Mouse (Mus musculus) hindbrain, embryonic 10.5 days (tissue): ENCODE data around the gene Ctso. TPM values are rescaled to one million over a fixed set of nuclear protein-coding genes. Genes with fewer than 3 reads are reported as not detected.

Source experiments
- DNase-seq: peaks from one replicate; pipeline ENCODE4 v3.0.0-alpha.2; 2017; ENCODE audit warnings: low spot score
- H3K27ac ChIP-seq: fragments of 300-500 bp; sonication (generic); 2 replicates; pipeline ENCODE4 v1.5.1; 2016; ENCODE audit warnings: mild to moderate bottlenecking, moderate library complexity
- H3K27me3 ChIP-seq: fragments of 300-500 bp; sonication (generic); 2 replicates; pipeline ENCODE4 v1.6.1; 2016; ENCODE audit warnings: mild to moderate bottlenecking; ENCODE audit not compliant: poor library complexity, insufficient read depth, severe bottlenecking
- H3K36me3 ChIP-seq: fragments of 300-500 bp; sonication (generic); 2 replicates; pipeline ENCODE4 v1.6.1; 2016; ENCODE audit warnings: mild to moderate bottlenecking, moderate library complexity
- H3K4me1 ChIP-seq: fragments of 300-500 bp; sonication (generic); replicated peaks from 2 replicates; pipeline ENCODE4 v1.6.1; 2016; ENCODE audit warnings: mild to moderate bottlenecking
- H3K4me3 ChIP-seq: fragments of 300-500 bp; sonication (generic); 2 replicates; pipeline ENCODE4 v1.5.1; 2016; ENCODE audit warnings: mild to moderate bottlenecking, moderate library complexity
- H3K9me3 ChIP-seq: fragments of 300-500 bp; sonication (generic); 2 replicates; pipeline ENCODE4 v1.6.1; 2016; ENCODE audit warnings: mild to moderate bottlenecking, moderate library complexity
- WGBS: fragments of 180-500 bp; shearing (Covaris S2); methylation state at CpG from one replicate; pipeline ENCODE4 v1.1.7; 2016; 5-methylcytosine and 5-hydroxymethylcytosine counted together
- polyA plus RNA-seq: library from polyadenylated mRNA; unstranded; fragments of >200 nt; fragmentation: Nextera tagmentation; extraction: Ambion mirVana; gene quantifications from 2 replicates; pipeline ENCODE4 v1.2.1, GENCODE M21; 2016

The Ctso gene
- polyA plus RNA-seq, 1 experiment from 2014 or later: 7.9 TPM

DNA sequence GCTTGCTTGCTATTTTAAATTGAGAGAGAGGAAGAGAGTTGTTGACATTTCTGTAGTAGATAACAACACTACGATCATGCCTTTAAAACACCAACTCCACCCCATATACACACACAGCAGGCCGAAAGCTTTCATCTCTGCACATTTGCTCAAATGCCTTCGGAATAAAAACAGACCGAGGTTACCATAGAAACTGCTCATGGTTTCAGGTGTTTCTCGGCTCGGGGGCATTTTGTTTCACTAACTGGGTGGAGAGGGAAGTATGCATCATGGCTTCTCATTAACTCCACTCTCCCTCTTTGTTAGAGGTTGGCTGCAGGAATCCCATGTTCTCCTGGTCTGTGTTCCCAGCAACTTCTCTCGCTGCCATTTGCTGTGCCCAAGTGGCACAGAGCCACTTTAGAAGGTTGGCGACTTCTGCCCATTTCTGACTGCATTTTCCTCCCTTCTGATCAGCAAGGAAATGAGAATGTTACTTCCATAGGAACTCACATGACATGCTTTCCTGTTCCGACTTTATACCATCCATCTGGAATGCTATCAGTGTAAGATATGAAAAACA lies 5.6 kb upstream of the Ctso start:
- Histone ChIP-seq H3K27ac (no peak overlapping the region), H3K27me3 (no peaks in the 10 kb centered on the region), H3K9me3 (no peaks in the 10 kb centered on the region), H3K4me3 (no peak overlapping the region), H3K36me3 (no peaks in the 10 kb centered on the region), H3K4me1 (peaks cover 11% of the 10 kb centered on the region)
- DNase-seq: no peak
- whole genome bisulfite sequencing: 73% methylated on average over 9 of the region's 9 CpGs

- Histone ChIP-seq H3K4me1 (peaks cover 14% of the 10 kb centered on the region), H3K27me3 (no peaks in the 10 kb centered on the region), H3K4me3 (no peak overlapping the region), H3K36me3 (no peaks in the 10 kb centered on the region), H3K27ac (no peak overlapping the region), H3K9me3 (no peaks in the 10 kb centered on the region)
- DNase-seq: no peak
- WGBS: 92% methylated on average over 1 of the region's 1 CpGs
Measured at GRCm38 (mm10) chr3:81929073-81929472, 3.3 kb upstream of the Ctso start.

GRCm38 (mm10) chr3:81931695-81932094 lies 706 bp upstream of the Ctso start:
- no peak for DNase-seq
- 0 out of 2 replicates have a peak overlapping the region, but pooled peaks have one; percentile 53 for H3K27ac ChIP-seq
- H3K9me3 ChIP-seq: no peaks in the 10 kb centered on the region
- 79% methylated on average over 3 of the region's 3 CpGs for WGBS
- no peaks in the 10 kb centered on the region for H3K27me3 ChIP-seq
- peaks cover 14% of the 10 kb centered on the region for H3K4me1 ChIP-seq
- no peak overlapping the region for H3K4me3 ChIP-seq
- no peaks in the 10 kb centered on the region for H3K36me3 ChIP-seq

- Histone ChIP-seq H3K4me3 (no peak overlapping the region), H3K36me3 (no peaks in the 10 kb centered on the region), H3K4me1 (peaks cover 14% of the 10 kb centered on the region), H3K9me3 (no peaks in the 10 kb centered on the region), H3K27ac (no peak overlapping the region), H3K27me3 (no peaks in the 10 kb centered on the region)
- DNase-seq: no peak
- WGBS: 83% methylated on average over 4 of the region's 4 CpGs
Measured at GRCm38 (mm10) chr3:81933348-81933747, 947 bp downstream of the Ctso start.

GRCm38 (mm10) chr3:81938924-81939323 lies 6.5 kb downstream of the Ctso start:
- WGBS: 86% methylated on average over 3 of the region's 3 CpGs
- Histone ChIP-seq H3K9me3 (no peaks in the 10 kb centered on the region), H3K27ac (no peak overlapping the region), H3K36me3 (no peaks in the 10 kb centered on the region), H3K4me1 (no peaks in the 10 kb centered on the region), H3K27me3 (no peaks in the 10 kb centered on the region), H3K4me3 (no peak overlapping the region)
- no peak for DNase-seq

- H3K27ac ChIP-seq: no peak overlapping the region
- 85% methylated on average over 3 of the region's 3 CpGs for WGBS
- no peaks in the 10 kb centered on the region for H3K36me3 ChIP-seq
- no peak for DNase-seq
- H3K9me3 ChIP-seq: no peaks in the 10 kb centered on the region
- H3K4me1 ChIP-seq: no peaks in the 10 kb centered on the region
- H3K4me3 ChIP-seq: no peak overlapping the region
- no peaks in the 10 kb centered on the region for H3K27me3 ChIP-seq
Measured at GRCm38 (mm10) chr3:81942341-81942740, 9.9 kb downstream of the Ctso start.

DNA sequence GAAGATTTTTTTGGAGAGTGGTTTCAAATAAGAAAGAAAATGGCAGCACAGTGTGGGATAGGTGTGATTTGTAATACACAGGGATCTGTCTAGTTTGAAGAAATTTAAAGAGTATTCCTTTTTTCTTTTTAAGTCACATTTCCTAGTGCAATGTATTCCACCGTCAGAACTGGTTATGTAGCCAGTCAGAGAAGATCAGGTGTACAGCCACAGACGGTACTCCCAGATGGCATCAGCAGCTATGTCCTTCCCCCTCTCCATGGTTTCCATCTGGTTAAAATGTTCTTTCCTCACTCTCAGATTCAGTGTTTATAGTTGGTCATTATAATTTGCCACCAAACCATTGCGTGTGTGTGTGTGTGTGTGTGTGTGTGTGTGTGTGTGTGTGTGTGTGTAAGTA lies 10.7 kb downstream of the Ctso start:
- no peak overlapping the region for H3K4me3 ChIP-seq
- DNase-seq: no peak
- H3K27me3 ChIP-seq: no peaks in the 10 kb centered on the region
- H3K4me1 ChIP-seq: no peaks in the 10 kb centered on the region
- no peak overlapping the region for H3K27ac ChIP-seq
- H3K36me3 ChIP-seq: no peaks in the 10 kb centered on the region
- 88% methylated on average over 3 of the region's 3 CpGs for WGBS
- H3K9me3 ChIP-seq: no peaks in the 10 kb centered on the region

GRCm38 (mm10) chr3:81944851-81945393 lies 12.5 kb downstream of the Ctso start:
- Histone ChIP-seq H3K36me3 (no peaks in the 10 kb centered on the region), H3K4me1 (no peaks in the 10 kb centered on the region), H3K27ac (no peak overlapping the region), H3K27me3 (no peaks in the 10 kb centered on the region), H3K9me3 (no peaks in the 10 kb centered on the region), H3K4me3 (no peak overlapping the region)
- 92% methylated on average over 7 of the region's 7 CpGs for WGBS
- DNase-seq: no peak

DNA sequence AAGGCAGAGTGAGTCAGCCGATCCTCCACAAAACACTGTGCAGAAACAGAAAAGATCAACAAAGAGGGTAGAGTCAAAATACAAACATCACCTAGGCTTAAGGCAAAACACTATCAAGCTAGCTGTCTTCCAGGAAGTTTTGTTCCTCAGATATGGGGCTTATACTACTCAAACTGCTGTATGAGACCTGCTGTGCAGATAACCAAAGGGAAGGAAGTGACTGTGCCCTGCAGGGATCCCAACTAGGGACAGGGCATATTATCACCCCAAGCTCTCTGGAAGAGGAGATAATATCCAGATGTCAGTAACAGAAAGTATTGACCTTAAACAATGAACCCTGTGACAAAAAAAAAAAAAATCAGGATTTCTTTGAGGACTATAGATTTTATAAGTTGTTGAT lies 16.6 kb downstream of the Ctso start:
- H3K36me3 ChIP-seq: no peaks in the 10 kb centered on the region
- WGBS: 77% methylated on average over 1 of the region's 1 CpGs
- H3K9me3 ChIP-seq: no peaks in the 10 kb centered on the region
- H3K27ac ChIP-seq: no peak overlapping the region
- no peaks in the 10 kb centered on the region for H3K4me1 ChIP-seq
- no peaks in the 10 kb centered on the region for H3K27me3 ChIP-seq
- H3K4me3 ChIP-seq: no peak overlapping the region
- no peak for DNase-seq

- DNase-seq: no peak
- WGBS: 83% methylated on average over 2 of the region's 2 CpGs
- H3K4me1 ChIP-seq: no peaks in the 10 kb centered on the region
- no peaks in the 10 kb centered on the region for H3K9me3 ChIP-seq
- H3K27me3 ChIP-seq: no peaks in the 10 kb centered on the region
- H3K36me3 ChIP-seq: no peaks in the 10 kb centered on the region
- H3K4me3 ChIP-seq: no peak overlapping the region
- no peak overlapping the region for H3K27ac ChIP-seq
Measured at GRCm38 (mm10) chr3:81951785-81952184, 19.4 kb downstream of the Ctso start.

- 92% methylated on average over 5 of the region's 5 CpGs for WGBS
- DNase-seq: no peak
- H3K9me3 ChIP-seq: no peaks in the 10 kb centered on the region
- no peak overlapping the region for H3K27ac ChIP-seq
- H3K4me1 ChIP-seq: no peaks in the 10 kb centered on the region
- no peaks in the 10 kb centered on the region for H3K27me3 ChIP-seq
- no peak overlapping the region for H3K4me3 ChIP-seq
- no peaks in the 10 kb centered on the region for H3K36me3 ChIP-seq
Measured at GRCm38 (mm10) chr3:81957484-81957883, 25.1 kb downstream of the Ctso start.

- 89% methylated on average over 5 of the region's 5 CpGs for WGBS
Measured at GRCm38 (mm10) chr3:81961336-81961735, 28.9 kb downstream of the Ctso start.

GRCm38 (mm10) chr3:81963768-81964167 lies 31.4 kb downstream of the Ctso start:
- Histone ChIP-seq H3K4me1 (no peaks in the 10 kb centered on the region), H3K4me3 (no peak overlapping the region), H3K36me3 (no peaks in the 10 kb centered on the region), H3K27ac (no peak overlapping the region), H3K27me3 (no peaks in the 10 kb centered on the region), H3K9me3 (no peaks in the 10 kb centered on the region)
- no peak for DNase-seq
- WGBS: 81% methylated on average over 5 of the region's 5 CpGs

More at GRCm38 (mm10) chr3:81961336-81961735, 28.9 kb downstream of the Ctso start:
- H3K27me3 ChIP-seq: no peaks in the 10 kb centered on the region
- DNase-seq: no peak
- H3K9me3 ChIP-seq: no peaks in the 10 kb centered on the region
- no peaks in the 10 kb centered on the region for H3K36me3 ChIP-seq
- H3K4me3 ChIP-seq: no peak overlapping the region
- H3K4me1 ChIP-seq: no peaks in the 10 kb centered on the region
- H3K27ac ChIP-seq: no peak overlapping the region

GRCm38 (mm10) chr3:81964596-81964995 lies 32.2 kb downstream of the Ctso start:
- Histone ChIP-seq H3K4me3 (no peak overlapping the region), H3K9me3 (no peaks in the 10 kb centered on the region), H3K4me1 (no peaks in the 10 kb centered on the region), H3K36me3 (no peaks in the 10 kb centered on the region), H3K27me3 (no peaks in the 10 kb centered on the region), H3K27ac (no peak overlapping the region)
- 76% methylated on average over 3 of the region's 3 CpGs for WGBS
- no peak for DNase-seq
